Mouse (Mus musculus) MEL (cell line): Measurements from ENCODE around the gene Mmp27. TPM values are rescaled to one million over a fixed set of nuclear protein-coding genes. Genes with fewer than 3 reads are reported as not detected.

Source experiments
- DNase-seq: peaks from one replicate; pipeline ENCODE4 v3.0.0; 2011; ENCODE audit warnings: low read depth, low spot score
- H3K27ac ChIP-seq: 2 replicates; pipeline ENCODE4 v1.5.1; 2012; ENCODE audit warnings: low read depth, mild to moderate bottlenecking, control low read depth, low read length, moderate library complexity; ENCODE audit not compliant: control insufficient read depth
- H3K27me3 ChIP-seq, 2 experiments: fragments of 150-350 bp in 1 of 2; sonication (generic) in 1 of 2; 2 replicates each; pipeline ENCODE4 v1.6.1; 2012; ENCODE audit warnings: low read length in 2 of 2, mild to moderate bottlenecking in 2 of 2, improper control_type of control experiment in 1 of 2, moderate library complexity in 1 of 2; ENCODE audit not compliant: insufficient read depth in 2 of 2, control insufficient read depth in 1 of 2
- H3K36me3 ChIP-seq, 2 experiments: 2 replicates each; pipeline ENCODE4 v1.6.1; 2012 to 2014; ENCODE audit warnings: low read length in 2 of 2, improper control_type of control experiment in 1 of 2, inconsistent platforms in 1 of 2, mild to moderate bottlenecking in 1 of 2; ENCODE audit not compliant: insufficient read depth in 2 of 2, control insufficient read depth in 1 of 2
- H3K4me1 ChIP-seq, 2 experiments: fragments of 150-350 bp in 1 of 2; sonication (generic) in 1 of 2; 2 replicates each; pipeline ENCODE4 v1.6.1; 2012; ENCODE audit warnings: low read length in 2 of 2, improper control_type of control experiment in 1 of 2, mild to moderate bottlenecking in 1 of 2; ENCODE audit not compliant: insufficient read depth in 2 of 2, control insufficient read depth in 1 of 2
- H3K4me3 ChIP-seq, 2 experiments: fragments of 150-350 bp in 1 of 2; sonication (generic) in 1 of 2; 2 replicates each; pipeline ENCODE4 v1.5.1; 2012; ENCODE audit warnings: low read depth in 2 of 2, low read length in 2 of 2, mild to moderate bottlenecking in 2 of 2, moderate library complexity in 2 of 2, control low read depth in 1 of 2, improper control_type of control experiment in 1 of 2; ENCODE audit not compliant: control insufficient read depth in 1 of 2, insufficient read depth in 1 of 2
- H3K79me2 ChIP-seq: 2 replicates; pipeline ENCODE4 v1.6.1; 2012; ENCODE audit warnings: mild to moderate bottlenecking, low read length, moderate library complexity; ENCODE audit not compliant: control insufficient read depth, poor library complexity, insufficient read depth
- H3K9ac ChIP-seq: 2 replicates; pipeline ENCODE4 v1.6.1; 2012; ENCODE audit warnings: low read depth, mild to moderate bottlenecking, control low read depth, low read length, moderate library complexity; ENCODE audit not compliant: control insufficient read depth, poor library complexity, severe bottlenecking
- H3K9me3 ChIP-seq: fragments of 150-350 bp; sonication (generic); replicated peaks from 2 replicates; pipeline ENCODE4 v1.6.1; 2012; ENCODE audit warnings: mild to moderate bottlenecking, low read length, improper control_type of control experiment, moderate library complexity; ENCODE audit not compliant: insufficient read depth
- BHLHE40 ChIP-seq: IDR thresholded peaks from 2 replicates; pipeline ENCODE4 v1.6.1; 2012; ENCODE audit warnings: low read depth, mild to moderate bottlenecking, inconsistent platforms, low read length, improper control_type of control experiment, borderline replicate concordance
- CHD1 ChIP-seq: IDR thresholded peaks from 2 replicates; pipeline ENCODE4 v1.6.1; 2012; ENCODE audit warnings: low read depth, mild to moderate bottlenecking, inconsistent platforms, low read length, improper control_type of control experiment
- CTCF ChIP-seq, 3 experiments: IDR thresholded peaks in 2 of 3; conservative IDR thresholded peaks in 1 of 3; 2 replicates each; pipeline ENCODE4 v1.5.1; 2011 to 2012; ENCODE audit warnings: low read length in 3 of 3, low read depth in 2 of 3, mild to moderate bottlenecking in 2 of 3, improper control_type of control experiment in 1 of 3, inconsistent platforms in 1 of 3, mixed read lengths in 1 of 3, moderate library complexity in 1 of 3; ENCODE audit not compliant: control insufficient read depth in 1 of 3, insufficient read depth in 1 of 3, poor library complexity in 1 of 3, severe bottlenecking in 1 of 3
- E2F4 ChIP-seq: IDR thresholded peaks from 2 replicates; pipeline ENCODE4 v1.6.1; 2011; ENCODE audit warnings: low read depth, low read length, improper control_type of control experiment, borderline replicate concordance
- ELF1 ChIP-seq: IDR thresholded peaks from 2 replicates; pipeline ENCODE4 v1.6.1; 2014; ENCODE audit warnings: low read depth, mild to moderate bottlenecking, inconsistent platforms, low read length, improper control_type of control experiment, moderate library complexity
- EP300 ChIP-seq, 2 experiments: IDR thresholded peaks; 2 replicates each; pipeline ENCODE4 v1.6.1; 2011; ENCODE audit warnings: improper control_type of control experiment in 2 of 2, low read length in 2 of 2, low read depth in 1 of 2, mild to moderate bottlenecking in 1 of 2
- ETS1 ChIP-seq: IDR thresholded peaks from 2 replicates; pipeline ENCODE4 v1.6.1; 2012; ENCODE audit warnings: low read depth, mild to moderate bottlenecking, inconsistent platforms, low read length, improper control_type of control experiment, moderate library complexity
- GABPA ChIP-seq: IDR thresholded peaks from 2 replicates; pipeline ENCODE4 v1.6.1; 2012; ENCODE audit warnings: low read depth, mild to moderate bottlenecking, inconsistent platforms, low read length, improper control_type of control experiment, moderate library complexity
- GATA1 ChIP-seq: IDR thresholded peaks from 2 replicates; pipeline ENCODE4 v1.6.1; 2011; ENCODE audit warnings: low read depth, low read length, improper control_type of control experiment
- HCFC1 ChIP-seq: IDR thresholded peaks from 2 replicates; pipeline ENCODE4 v1.6.1; 2012; ENCODE audit warnings: low read depth, mild to moderate bottlenecking, inconsistent platforms, low read length, improper control_type of control experiment, moderate library complexity
- JUND ChIP-seq: IDR thresholded peaks from 2 replicates; pipeline ENCODE4 v1.6.1; 2011; ENCODE audit warnings: low read depth, mild to moderate bottlenecking, improper control_type of control experiment, low read length
- MAFK ChIP-seq: IDR thresholded peaks from 2 replicates; pipeline ENCODE4 v1.6.1; 2011; ENCODE audit warnings: low read depth, mild to moderate bottlenecking, low read length, improper control_type of control experiment, borderline replicate concordance
- MAX ChIP-seq: IDR thresholded peaks from 2 replicates; pipeline ENCODE4 v1.6.1; 2011; ENCODE audit warnings: low read length, improper control_type of control experiment
- MEF2A ChIP-seq: IDR thresholded peaks from 2 replicates; pipeline ENCODE4 v1.6.1; 2014; ENCODE audit warnings: low read depth, mild to moderate bottlenecking, inconsistent platforms, low read length, improper control_type of control experiment; ENCODE audit not compliant: poor library complexity, insufficient replicate concordance, severe bottlenecking; ENCODE audit errors: extremely low read depth
- MYB ChIP-seq: IDR thresholded peaks from 2 replicates; pipeline ENCODE4 v1.6.1; 2011; ENCODE audit warnings: mild to moderate bottlenecking, low read depth, low read length, improper control_type of control experiment
- MYC ChIP-seq: IDR thresholded peaks from 2 replicates; pipeline ENCODE4 v1.6.1; 2011; ENCODE audit warnings: low read depth, mild to moderate bottlenecking, low read length, improper control_type of control experiment, moderate library complexity
- NELFE ChIP-seq: IDR thresholded peaks from 2 replicates; pipeline ENCODE4 v1.6.1; 2011; ENCODE audit warnings: low read depth, low read length, improper control_type of control experiment
- POLR2AphosphoS5 ChIP-seq: IDR thresholded peaks from 2 replicates; pipeline ENCODE4 v1.6.1; 2012; ENCODE audit warnings: low read depth, borderline replicate concordance, mild to moderate bottlenecking, inconsistent platforms, low read length, moderate library complexity, mixed read lengths
- RAD21 ChIP-seq: IDR thresholded peaks from 2 replicates; pipeline ENCODE4 v1.6.1; 2011; ENCODE audit warnings: mild to moderate bottlenecking, low read depth, low read length, improper control_type of control experiment
- RCOR1 ChIP-seq: IDR thresholded peaks from 2 replicates; pipeline ENCODE4 v1.6.1; 2012; ENCODE audit warnings: low read depth, mild to moderate bottlenecking, inconsistent platforms, low read length, improper control_type of control experiment
- SIN3A ChIP-seq: IDR thresholded peaks from 2 replicates; pipeline ENCODE4 v1.6.1; 2012; ENCODE audit warnings: low read length, improper control_type of control experiment, inconsistent platforms
- SMC3 ChIP-seq: IDR thresholded peaks from 2 replicates; pipeline ENCODE4 v1.6.1; 2011; ENCODE audit warnings: low read depth, low read length, improper control_type of control experiment
- TBP ChIP-seq: IDR thresholded peaks from 2 replicates; pipeline ENCODE4 v1.8.0; 2011; ENCODE audit warnings: low read depth, low read length, improper control_type of control experiment
- UBTF ChIP-seq: IDR thresholded peaks from 2 replicates; pipeline ENCODE4 v1.6.1; 2012; ENCODE audit warnings: low read depth, mild to moderate bottlenecking, inconsistent platforms, low read length, improper control_type of control experiment, moderate library complexity, borderline replicate concordance; ENCODE audit not compliant: insufficient read depth
- USF1 ChIP-seq: IDR thresholded peaks from 2 replicates; pipeline ENCODE4 v1.6.1; 2014; ENCODE audit warnings: low read depth, mild to moderate bottlenecking, inconsistent platforms, low read length, improper control_type of control experiment, moderate library complexity
- ZC3H11A ChIP-seq: IDR thresholded peaks from 2 replicates; pipeline ENCODE4 v1.6.1; 2012; ENCODE audit warnings: low read depth, mild to moderate bottlenecking, inconsistent platforms, low read length, improper control_type of control experiment
- ZNF384 ChIP-seq: IDR thresholded peaks from 2 replicates; pipeline ENCODE4 v1.6.1; 2012; ENCODE audit warnings: low read depth, mild to moderate bottlenecking, inconsistent platforms, low read length, improper control_type of control experiment
- polyA plus RNA-seq, 2 experiments: library from polyadenylated mRNA; stranded (reverse) in 1 of 2; unstranded in 1 of 2; fragments of >175 nt in 1 of 2; fragments of >200 nt in 1 of 2; gene quantifications; 2 replicates each; pipeline versions ENCODE4 v1.2.1 to v1.2.4; 2012; ENCODE audit warnings: low replicate concordance in 2 of 2, low read depth in 1 of 2; ENCODE audit not compliant: insufficient read length in 2 of 2, insufficient read depth in 1 of 2, missing spikeins in 1 of 2
- total RNA-seq: library from RNA; depleted of rRNA; stranded (reverse); fragments of 300-350 nt; gene quantifications from 2 replicates; pipeline ENCODE4 v1.2.3, GENCODE M21; 2012

The Mmp27 gene
- total and polyA plus RNA-seq, 3 experiments = 0.27 TPM; not detected in 2

GRCm38 (mm10) chr9:7602982-7603742, 32.0 kb downstream of the Mmp27 start:
- peak; percentile 86 for DNase-seq
- H3K4me1 ChIP-seq = no peaks in the 10 kb centered on the region
- H3K4me3 ChIP-seq = no peak overlapping the region

GRCm38 (mm10) chr9:7604005-7604404, 32.8 kb downstream of the Mmp27 start:
- peaks cover 0 to 3% of the 10 kb centered on the region in 2 experiments; a peak in 1 of 4 replicates for H3K27me3 ChIP-seq
- no peaks in the 10 kb centered on the region for H3K4me1 ChIP-seq
- H3K4me3 ChIP-seq = no peak overlapping the region
- H3K9ac ChIP-seq = no peak overlapping the region
- H3K9me3 ChIP-seq = no peaks in the 10 kb centered on the region
- TF ChIP-seq E2F4 (no peak), RAD21 (no peak), ZC3H11A (no peak), USF1 (no peak), ETS1 (no peak), MYB (no peak), MEF2A (no peak), UBTF (no peak), MAX (no peak), MAFK (no peak), EP300 (IDR thresholded peaks at IDR 0.05; ENCODE audit: low read depth in 1 of 2, low read length in 2 of 2) (no peak), BHLHE40 (no peak), GABPA (no peak), MYC (no peak), RCOR1 (no peak), SIN3A (no peak)
- no peaks in the 10 kb centered on the region for H3K79me2 ChIP-seq
- DNase-seq = no peak
- no peaks in the 10 kb centered on the region for H3K36me3 ChIP-seq
- no peak overlapping the region for H3K27ac ChIP-seq

More at GRCm38 (mm10) chr9:7602982-7603742, 32.0 kb downstream of the Mmp27 start:
- Histone ChIP-seq H3K79me2 (no peaks in the 10 kb centered on the region), H3K36me3 (no peaks in the 10 kb centered on the region), H3K27ac (no peak overlapping the region), H3K27me3 (peaks cover 0 to 3% of the 10 kb centered on the region in 2 experiments; a peak in 1 of 4 replicates), H3K9me3 (no peaks in the 10 kb centered on the region), H3K9ac (no peak overlapping the region)
- TF ChIP-seq HCFC1 (no peak), TBP (0 out of 2 replicates have a peak, but pooled peaks have one; percentile 31), CTCF (IDR thresholded peaks at IDR 0.05 in 2 of 3, conservative IDR thresholded peaks at IDR 0.05 in 1 of 3; ENCODE audit: control insufficient read depth in 1 of 3, insufficient read depth in 1 of 3, low read depth in 2 of 3, low read length in 3 of 3, poor library complexity in 1 of 3, severe bottlenecking in 1 of 3) (peak; percentile 95 to 100 (median 99)), MAX (peak; percentile 32; the same call in 1 of the 2 replicates), POLR2AphosphoS5 (no peak), UBTF (no peak), BHLHE40 (0 out of 2 replicates have a peak, but pooled peaks have one; percentile 43), ZC3H11A (peak; percentile 95), SIN3A (peak; percentile 36; the same call in 1 of the 2 replicates), NELFE (no peak), GATA1 (no peak), ELF1 (0 out of 2 replicates have a peak, but pooled peaks have one; percentile 7), USF1 (no peak), MYC (peak; percentile 61; the same call in 1 of the 2 replicates), SMC3 (peak; percentile 98), MEF2A (no peak), JUND (no peak), ZNF384 (no peak), CHD1 (no peak), ETS1 (no peak)
